Mouse (Mus musculus): ENCODE measurements around the gene Lrrc38. TPM values are rescaled to one million over a fixed set of nuclear protein-coding genes. Genes with fewer than 3 reads are reported as not detected.

Gene Lrrc38
- total and polyA plus RNA-seq, 3 experiments = not detected

- no peaks in the 10 kb centered on the region for H3K27me3 ChIP-seq (ENCODE audit: control insufficient read depth in 1 of 2, insufficient read depth in 2 of 2, low read length in 2 of 2)
- TF ChIP-seq POLR2AphosphoS2 (IDR thresholded peaks at IDR 0.05; ENCODE audit: low read length) (no peak), ETS1 (IDR thresholded peaks at IDR 0.05; ENCODE audit: low read depth, low read length) (no peak), RCOR1 (IDR thresholded peaks at IDR 0.05; ENCODE audit: low read depth, low read length) (no peak), USF1 (IDR thresholded peaks at IDR 0.05; ENCODE audit: low read depth, low read length) (no peak), E2F4 (IDR thresholded peaks at IDR 0.05; ENCODE audit: borderline replicate concordance, low read depth, low read length) (no peak), RAD21 (IDR thresholded peaks at IDR 0.05; ENCODE audit: low read depth, low read length) (no peak), MEF2A (IDR thresholded peaks at IDR 0.05; ENCODE audit: extremely low read depth, insufficient replicate concordance, low read depth, low read length, poor library complexity, severe bottlenecking) (no peak), MAFK (IDR thresholded peaks at IDR 0.05; ENCODE audit: borderline replicate concordance, low read depth, low read length) (no peak), EP300 (IDR thresholded peaks at IDR 0.05; ENCODE audit: low read depth in 1 of 2, low read length in 2 of 2) (no peak), MAZ (IDR thresholded peaks at IDR 0.05; ENCODE audit: low read depth, low read length) (no peak), KAT2A (conservative IDR thresholded peaks at IDR 0.05; ENCODE audit: low read depth, low read length) (no peak), MYC (IDR thresholded peaks at IDR 0.05; ENCODE audit: low read depth, low read length) (no peak)
- no peak overlapping the region for H3K27ac ChIP-seq (ENCODE audit: control insufficient read depth, low read depth, low read length)
- H3K4me1 ChIP-seq (ENCODE audit: control insufficient read depth in 1 of 2, insufficient read depth in 2 of 2, low read length in 2 of 2) = no peaks in the 10 kb centered on the region
- no peaks in the 10 kb centered on the region for H3K9me3 ChIP-seq (replicated peaks; ENCODE audit: insufficient read depth, low read length)
- H3K79me2 ChIP-seq (ENCODE audit: control insufficient read depth, insufficient read depth, low read length, poor library complexity) = no peaks in the 10 kb centered on the region
- no peak overlapping the region for H3K4me3 ChIP-seq (ENCODE audit: control insufficient read depth in 1 of 2, insufficient read depth in 1 of 2, low read depth in 2 of 2, low read length in 2 of 2)
- no peak for DNase-seq (ENCODE audit: low read depth, low spot score)
- no peaks in the 10 kb centered on the region for H3K36me3 ChIP-seq (ENCODE audit: control insufficient read depth in 1 of 2, insufficient read depth in 2 of 2, low read length in 2 of 2)
- no peak overlapping the region for H3K9ac ChIP-seq (ENCODE audit: control insufficient read depth, low read depth, low read length, poor library complexity, severe bottlenecking)
Observed at GRCm38 (mm10) chr4:143414121-143414520, 64.6 kb downstream of the Lrrc38 start.

Other genes starting within 250 kb of the Lrrc38 start
- gene Prdm2, start 136.8 kb upstream of the Lrrc38 start, total RNA-seq (2012; rRNA removed) = 4.3 and 4.9 TPM in 2 replicates
- 10 to 100 TPM in 1 of 2 experiments, not detected in 1; 13.5 TPM for gene Prdm2, start 136.8 kb upstream of the Lrrc38 start, polyA plus RNA-seq (2012; ENCODE audit: insufficient read depth in 1 of 2, insufficient read length in 2 of 2, low read depth in 1 of 2, low replicate concordance in 2 of 2, missing spikeins in 1 of 2)
- not detected in 2 replicates for gene Pdpn, start 50.2 kb upstream of the Lrrc38 start, total RNA-seq (2012; rRNA removed)
- gene Pdpn, start 50.2 kb upstream of the Lrrc38 start, polyA plus RNA-seq (2012; ENCODE audit: insufficient read depth in 1 of 2, insufficient read length in 2 of 2, low read depth in 1 of 2, low replicate concordance in 2 of 2, missing spikeins in 1 of 2) = not detected
- not detected in 2 replicates for gene Pramel1, start 44.7 kb downstream of the Lrrc38 start, total RNA-seq (2012; rRNA removed)
- gene Pramel1, start 44.7 kb downstream of the Lrrc38 start, polyA plus RNA-seq (2012; ENCODE audit: insufficient read depth in 1 of 2, insufficient read length in 2 of 2, low read depth in 1 of 2, low replicate concordance in 2 of 2, missing spikeins in 1 of 2) = not detected
- not detected in 2 replicates for gene Pramef8, start 62.7 kb downstream of the Lrrc38 start, total RNA-seq (2012; rRNA removed)
- not detected for gene Pramef8, start 62.7 kb downstream of the Lrrc38 start, polyA plus RNA-seq (2012; ENCODE audit: insufficient read depth in 1 of 2, insufficient read length in 2 of 2, low read depth in 1 of 2, low replicate concordance in 2 of 2, missing spikeins in 1 of 2)
- gene Oog4, start 100.6 kb downstream of the Lrrc38 start, total RNA-seq (2012; rRNA removed) = not detected in 2 replicates
- gene Oog4, start 100.6 kb downstream of the Lrrc38 start, polyA plus RNA-seq (2012; ENCODE audit: insufficient read depth in 1 of 2, insufficient read length in 2 of 2, low read depth in 1 of 2, low replicate concordance in 2 of 2, missing spikeins in 1 of 2) = not detected
- not detected in 2 replicates for gene Gm13043, start 161.6 kb downstream of the Lrrc38 start, total RNA-seq (2012; rRNA removed)
- gene Gm13043, start 161.6 kb downstream of the Lrrc38 start, polyA plus RNA-seq (2012; ENCODE audit: insufficient read depth in 1 of 2, insufficient read length in 2 of 2, low read depth in 1 of 2, low replicate concordance in 2 of 2, missing spikeins in 1 of 2) = not detected
- gene Gm13040, start 186.2 kb downstream of the Lrrc38 start, total RNA-seq (2012; rRNA removed) = not detected in 2 replicates
- not detected for gene Gm13040, start 186.2 kb downstream of the Lrrc38 start, polyA plus RNA-seq (2012; ENCODE audit: insufficient read depth in 1 of 2, insufficient read length in 2 of 2, low read depth in 1 of 2, low replicate concordance in 2 of 2, missing spikeins in 1 of 2)
- gene BC080695, start 201.9 kb downstream of the Lrrc38 start, total RNA-seq (2012; rRNA removed) = not detected in 2 replicates
- not detected for gene BC080695, start 201.9 kb downstream of the Lrrc38 start, polyA plus RNA-seq (2012; ENCODE audit: insufficient read depth in 1 of 2, insufficient read length in 2 of 2, low read depth in 1 of 2, low replicate concordance in 2 of 2, missing spikeins in 1 of 2)
- gene Gm13057, start 202.0 kb downstream of the Lrrc38 start, total RNA-seq (2012; rRNA removed) = not detected in 2 replicates
- not detected for gene Gm13057, start 202.0 kb downstream of the Lrrc38 start, polyA plus RNA-seq (2012; ENCODE audit: insufficient read depth in 1 of 2, insufficient read length in 2 of 2, low read depth in 1 of 2, low replicate concordance in 2 of 2, missing spikeins in 1 of 2)

Measured in MEL (cell line).